Mouse (Mus musculus): ENCODE results near the gene Hs2st1. TPM values are rescaled to one million over a fixed set of nuclear protein-coding genes. Genes with fewer than 3 reads are reported as not detected.

Gene Hs2st1
- total and polyA plus RNA-seq, 2 experiments from 2014 or later: 14.1 to 57.7 TPM

GRCm38 (mm10) chr3:144411650-144412278 lies 158.2 kb downstream of the Hs2st1 start:
- Histone ChIP-seq H3K27me3 (ENCODE audit: insufficient read depth, low read length) (no peaks in the 10 kb centered on the region), H3K4me2 (ENCODE audit: low read depth) (no peak overlapping the region), H3K4me3 (ENCODE audit: low read depth, low read length) (no peak overlapping the region), H3K36me3 (ENCODE audit: insufficient read depth) (no peaks in the 10 kb centered on the region), H3K27ac (ENCODE audit: low read depth, low read length) (peak overlapping the region; percentile 46), H3K4me1 (ENCODE audit: insufficient read depth) (peaks cover 14% of the 10 kb centered on the region), H3K9me3 (ENCODE audit: low read length) (no peaks in the 10 kb centered on the region), H3K9ac (no peak overlapping the region)
- DNase-seq: peak; percentile 25
- WGBS: 20% methylated on average over 8 of the region's 8 CpGs
- TF ChIP-seq CTCF (IDR thresholded peaks at IDR 0.05; ENCODE audit: low read depth): no peak
- no peak for ATAC-seq

- 8% methylated on average over 5 of the region's 5 CpGs for WGBS
- H3K27ac ChIP-seq (ENCODE audit: low read depth, low read length): peak overlapping the region; percentile 46
Observed at GRCm38 (mm10) chr3:144411051-144411542, 158.9 kb downstream of the Hs2st1 start.

GRCm38 (mm10) chr3:144408953-144409352 lies 161.0 kb downstream of the Hs2st1 start:
- Histone ChIP-seq H3K27ac (ENCODE audit: low read depth, low read length) (no peak overlapping the region), H3K27me3 (ENCODE audit: insufficient read depth, low read length) (no peaks in the 10 kb centered on the region), H3K4me3 (ENCODE audit: low read depth, low read length) (no peak overlapping the region), H3K36me3 (ENCODE audit: insufficient read depth) (no peaks in the 10 kb centered on the region), H3K4me2 (ENCODE audit: low read depth) (no peak overlapping the region), H3K9ac (no peak overlapping the region), H3K4me1 (ENCODE audit: insufficient read depth) (peaks cover 14% of the 10 kb centered on the region), H3K9me3 (ENCODE audit: low read length) (no peaks in the 10 kb centered on the region)
- ATAC-seq (no peak), DNase-seq (no peak)
- WGBS: 100% methylated on average over 1 of the region's 1 CpGs
- TF ChIP-seq CTCF (IDR thresholded peaks at IDR 0.05; ENCODE audit: low read depth): no peak

More at GRCm38 (mm10) chr3:144411051-144411542, 158.9 kb downstream of the Hs2st1 start:
- H3K9me3 ChIP-seq (ENCODE audit: low read length): no peaks in the 10 kb centered on the region
- no peak overlapping the region for H3K4me3 ChIP-seq (ENCODE audit: low read depth, low read length)
- H3K4me2 ChIP-seq (ENCODE audit: low read depth): no peak overlapping the region
- no peak for TF ChIP-seq CTCF (IDR thresholded peaks at IDR 0.05; ENCODE audit: low read depth)
- H3K9ac ChIP-seq: no peak overlapping the region
- H3K36me3 ChIP-seq (ENCODE audit: insufficient read depth): no peaks in the 10 kb centered on the region
- ATAC-seq: peak; percentile 82
- peak; percentile 58 for DNase-seq
- peaks cover 14% of the 10 kb centered on the region for H3K4me1 ChIP-seq (ENCODE audit: insufficient read depth)
- H3K27me3 ChIP-seq (ENCODE audit: insufficient read depth, low read length): no peaks in the 10 kb centered on the region

GRCm38 (mm10) chr3:144405331-144405730 lies 164.7 kb downstream of the Hs2st1 start:
- Histone ChIP-seq H3K4me3 (ENCODE audit: low read depth, low read length) (no peak overlapping the region), H3K36me3 (ENCODE audit: insufficient read depth) (no peaks in the 10 kb centered on the region), H3K9ac (no peak overlapping the region), H3K9me3 (ENCODE audit: low read length) (no peaks in the 10 kb centered on the region), H3K4me1 (ENCODE audit: insufficient read depth) (no peaks in the 10 kb centered on the region; the same call in 1 of the 2 replicates), H3K27me3 (ENCODE audit: insufficient read depth, low read length) (no peaks in the 10 kb centered on the region), H3K4me2 (ENCODE audit: low read depth) (no peak overlapping the region), H3K27ac (ENCODE audit: low read depth, low read length) (no peak overlapping the region)
- 64% methylated on average over 11 of the region's 11 CpGs for WGBS
- ATAC-seq (no peak), DNase-seq (no peak)
- no peak for TF ChIP-seq CTCF (IDR thresholded peaks at IDR 0.05; ENCODE audit: low read depth)

- Histone ChIP-seq H3K27me3 (ENCODE audit: insufficient read depth, low read length) (no peaks in the 10 kb centered on the region), H3K4me3 (ENCODE audit: low read depth, low read length) (no peak overlapping the region), H3K36me3 (ENCODE audit: insufficient read depth) (no peaks in the 10 kb centered on the region), H3K9ac (no peak overlapping the region), H3K4me2 (ENCODE audit: low read depth) (no peak overlapping the region), H3K9me3 (ENCODE audit: low read length) (no peaks in the 10 kb centered on the region), H3K4me1 (ENCODE audit: insufficient read depth) (peaks cover 9% of the 10 kb centered on the region; the same call in 1 of the 2 replicates), H3K27ac (ENCODE audit: low read depth, low read length) (no peak overlapping the region)
- TF ChIP-seq CTCF (IDR thresholded peaks at IDR 0.05; ENCODE audit: low read depth): no peak
- WGBS: 95% methylated on average over 5 of the region's 5 CpGs
- no peak for ATAC-seq
- no peak for DNase-seq
Observed at GRCm38 (mm10) chr3:144401292-144401691, 168.7 kb downstream of the Hs2st1 start.

- Histone ChIP-seq H3K27me3 (ENCODE audit: insufficient read depth, low read length) (no peaks in the 10 kb centered on the region), H3K4me2 (ENCODE audit: low read depth) (no peak overlapping the region), H3K9me3 (ENCODE audit: low read length) (no peaks in the 10 kb centered on the region), H3K36me3 (ENCODE audit: insufficient read depth) (no peaks in the 10 kb centered on the region), H3K4me1 (ENCODE audit: insufficient read depth) (peaks cover 9% of the 10 kb centered on the region; the same call in 1 of the 2 replicates), H3K9ac (no peak overlapping the region), H3K27ac (ENCODE audit: low read depth, low read length) (no peak overlapping the region), H3K4me3 (ENCODE audit: low read depth, low read length) (no peak overlapping the region)
- ATAC-seq (no peak), DNase-seq (no peak)
- no peak for TF ChIP-seq CTCF (IDR thresholded peaks at IDR 0.05; ENCODE audit: low read depth)
- WGBS: 73% methylated on average over 7 of the region's 7 CpGs
Observed at GRCm38 (mm10) chr3:144400870-144401269, 169.1 kb downstream of the Hs2st1 start.

GRCm38 (mm10) chr3:144400374-144400773 lies 169.6 kb downstream of the Hs2st1 start:
- Histone ChIP-seq H3K4me1 (ENCODE audit: insufficient read depth) (peaks cover 9% of the 10 kb centered on the region; the same call in 1 of the 2 replicates), H3K9me3 (ENCODE audit: low read length) (no peaks in the 10 kb centered on the region), H3K4me3 (ENCODE audit: low read depth, low read length) (no peak overlapping the region), H3K27me3 (ENCODE audit: insufficient read depth, low read length) (no peaks in the 10 kb centered on the region), H3K36me3 (ENCODE audit: insufficient read depth) (no peaks in the 10 kb centered on the region), H3K27ac (ENCODE audit: low read depth, low read length) (no peak overlapping the region), H3K4me2 (ENCODE audit: low read depth) (no peak overlapping the region), H3K9ac (no peak overlapping the region)
- WGBS: 83% methylated on average over 8 of the region's 8 CpGs
- DNase-seq: no peak
- TF ChIP-seq CTCF (IDR thresholded peaks at IDR 0.05; ENCODE audit: low read depth): no peak
- ATAC-seq: no peak
